Mouse (Mus musculus): ENCODE data around the gene Wrap73.

The Wrap73 gene

GRCm38 (mm10) chr4:154160538-154161390, 18.6 kb downstream of the Wrap73 start, which contains the start of gene Tprgl:
TSS of gene Tprgl (minus strand) at chr4:154160666.
- Histone ChIP-seq H3K27me3 (ENCODE audit: insufficient read depth, low read length) (peaks cover 3% of the 10 kb centered on the region; the same call in 1 of the 2 replicates), H3K9me3 (ENCODE audit: low read length) (no peaks in the 10 kb centered on the region), H3K36me3 (ENCODE audit: insufficient read depth, low read length) (peaks cover 39% of the 10 kb centered on the region), H3K4me3 (replicated peaks; ENCODE audit: low read length) (peak within 1 kb of the TSS; percentile 96), H3K4me1 (replicated peaks; ENCODE audit: low read depth, low read length) (peaks cover 23% of the 10 kb centered on the region)
- TF ChIP-seq POU5F1 (IDR thresholded peaks at IDR 0.05; ENCODE audit: borderline replicate concordance, low read length) (no peak), NANOG (IDR thresholded peaks at IDR 0.05; ENCODE audit: borderline replicate concordance, low read length) (no peak), CTCF (conservative IDR thresholded peaks at IDR 0.05; ENCODE audit: low read length) (no peak)

GRCm38 (mm10) chr4:154163296-154163695, 21.1 kb downstream of the Wrap73 start:
- Histone ChIP-seq H3K36me3 (ENCODE audit: insufficient read depth, low read length) (peaks cover 14% of the 10 kb centered on the region), H3K9me3 (ENCODE audit: low read length) (no peaks in the 10 kb centered on the region), H3K27me3 (ENCODE audit: insufficient read depth, low read length) (peaks cover 8% of the 10 kb centered on the region), H3K4me3 (replicated peaks; ENCODE audit: low read length) (no peak overlapping the region), H3K4me1 (replicated peaks; ENCODE audit: low read depth, low read length) (peaks cover 17% of the 10 kb centered on the region)
- no peak for TF ChIP-seq NANOG (IDR thresholded peaks at IDR 0.05; ENCODE audit: borderline replicate concordance, low read length)
- TF ChIP-seq POU5F1 (IDR thresholded peaks at IDR 0.05; ENCODE audit: borderline replicate concordance, low read length) = no peak
- TF ChIP-seq CTCF (conservative IDR thresholded peaks at IDR 0.05; ENCODE audit: low read length) = peak; percentile 77

GRCm38 (mm10) chr4:154167053-154167452, 24.9 kb downstream of the Wrap73 start:
- Histone ChIP-seq H3K4me3 (replicated peaks; ENCODE audit: low read length) (no peak overlapping the region), H3K27me3 (ENCODE audit: insufficient read depth, low read length) (peaks cover 42% of the 10 kb centered on the region), H3K4me1 (replicated peaks; ENCODE audit: low read depth, low read length) (peaks cover 18% of the 10 kb centered on the region), H3K9me3 (ENCODE audit: low read length) (no peaks in the 10 kb centered on the region; the same call in 1 of the 2 replicates), H3K36me3 (ENCODE audit: insufficient read depth, low read length) (no peaks in the 10 kb centered on the region)
- TF ChIP-seq NANOG (IDR thresholded peaks at IDR 0.05; ENCODE audit: borderline replicate concordance, low read length) = no peak
- TF ChIP-seq POU5F1 (IDR thresholded peaks at IDR 0.05; ENCODE audit: borderline replicate concordance, low read length) = no peak
- TF ChIP-seq CTCF (conservative IDR thresholded peaks at IDR 0.05; ENCODE audit: low read length) = peak; percentile 81

- no peaks in the 10 kb centered on the region; the same call in 1 of the 2 replicates for H3K9me3 ChIP-seq (ENCODE audit: low read length)
- H3K27me3 ChIP-seq (ENCODE audit: insufficient read depth, low read length) = peaks cover 69% of the 10 kb centered on the region
- TF ChIP-seq CTCF (conservative IDR thresholded peaks at IDR 0.05; ENCODE audit: low read length) (no peak), NANOG (IDR thresholded peaks at IDR 0.05; ENCODE audit: borderline replicate concordance, low read length) (no peak), POU5F1 (IDR thresholded peaks at IDR 0.05; ENCODE audit: borderline replicate concordance, low read length) (no peak)
- H3K4me3 ChIP-seq (replicated peaks; ENCODE audit: low read length) = peak overlapping the region; percentile 78
- no peaks in the 10 kb centered on the region for H3K36me3 ChIP-seq (ENCODE audit: insufficient read depth, low read length)
- peaks cover 26% of the 10 kb centered on the region for H3K4me1 ChIP-seq (replicated peaks; ENCODE audit: low read depth, low read length)
These were observed 27.8 kb downstream of the Wrap73 start for GRCm38 (mm10) chr4:154170021-154170420.

GRCm38 (mm10) chr4:154170506-154171150, 28.5 kb downstream of the Wrap73 start, which contains the start of gene Megf6:
TSS of gene Megf6 (plus strand) at chr4:154170730.
- peak within 1 kb of the TSS; percentile 82 for H3K4me3 ChIP-seq (replicated peaks; ENCODE audit: low read length)
- H3K36me3 ChIP-seq (ENCODE audit: insufficient read depth, low read length) = no peaks in the 10 kb centered on the region
- H3K4me1 ChIP-seq (replicated peaks; ENCODE audit: low read depth, low read length) = peaks cover 26% of the 10 kb centered on the region
- no peaks in the 10 kb centered on the region; the same call in 1 of the 2 replicates for H3K9me3 ChIP-seq (ENCODE audit: low read length)
- H3K27me3 ChIP-seq (ENCODE audit: insufficient read depth, low read length) = peaks cover 75% of the 10 kb centered on the region
- TF ChIP-seq CTCF (conservative IDR thresholded peaks at IDR 0.05; ENCODE audit: low read length) (no peak), NANOG (IDR thresholded peaks at IDR 0.05; ENCODE audit: borderline replicate concordance, low read length) (no peak), POU5F1 (IDR thresholded peaks at IDR 0.05; ENCODE audit: borderline replicate concordance, low read length) (no peak)

GRCm38 (mm10) chr4:154171151-154171930, 29.2 kb downstream of the Wrap73 start:
- H3K27me3 ChIP-seq (ENCODE audit: insufficient read depth, low read length) = peaks cover 77% of the 10 kb centered on the region
- H3K4me1 ChIP-seq (replicated peaks; ENCODE audit: low read depth, low read length) = peaks cover 26% of the 10 kb centered on the region
- TF ChIP-seq POU5F1 (IDR thresholded peaks at IDR 0.05; ENCODE audit: borderline replicate concordance, low read length) = no peak
- TF ChIP-seq NANOG (IDR thresholded peaks at IDR 0.05; ENCODE audit: borderline replicate concordance, low read length) = no peak
- no peak for TF ChIP-seq CTCF (conservative IDR thresholded peaks at IDR 0.05; ENCODE audit: low read length)
- H3K4me3 ChIP-seq (replicated peaks; ENCODE audit: low read length) = peak overlapping the region; percentile 82
- no peaks in the 10 kb centered on the region; the same call in 1 of the 2 replicates for H3K9me3 ChIP-seq (ENCODE audit: low read length)
- H3K36me3 ChIP-seq (ENCODE audit: insufficient read depth, low read length) = no peaks in the 10 kb centered on the region

- TF ChIP-seq CTCF (conservative IDR thresholded peaks at IDR 0.05; ENCODE audit: low read length) (no peak), NANOG (IDR thresholded peaks at IDR 0.05; ENCODE audit: borderline replicate concordance, low read length) (no peak), POU5F1 (IDR thresholded peaks at IDR 0.05; ENCODE audit: borderline replicate concordance, low read length) (no peak)
- H3K4me1 ChIP-seq (replicated peaks; ENCODE audit: low read depth, low read length) = peaks cover 26% of the 10 kb centered on the region
- peaks cover 82% of the 10 kb centered on the region for H3K27me3 ChIP-seq (ENCODE audit: insufficient read depth, low read length)
- H3K4me3 ChIP-seq (replicated peaks; ENCODE audit: low read length) = peak overlapping the region; percentile 82; the same call in 1 of the 2 replicates
- H3K9me3 ChIP-seq (ENCODE audit: low read length) = no peaks in the 10 kb centered on the region; the same call in 1 of the 2 replicates
- H3K36me3 ChIP-seq (ENCODE audit: insufficient read depth, low read length) = no peaks in the 10 kb centered on the region
These were observed 29.9 kb downstream of the Wrap73 start for GRCm38 (mm10) chr4:154171931-154172604.
